Mouse (Mus musculus) right cerebral cortex, postnatal 10 days (tissue): Measurements from ENCODE around the gene Itga7.

Experiments used
- DNase-seq, 2 experiments: peaks; one replicate each; pipeline ENCODE4 v3.0.0; 2021; ENCODE audit warnings: low spot score in 2 of 2

Gene Itga7

GRCm38 (mm10) chr10:128911430-128911829 lies 22.2 kb upstream of the Itga7 start:
- DNase-seq: no peak

GRCm38 (mm10) chr10:128912268-128912667 lies 21.4 kb upstream of the Itga7 start:
- no peak for DNase-seq

GRCm38 (mm10) chr10:128912791-128913190 lies 20.8 kb upstream of the Itga7 start:
- no peak for DNase-seq

- peak; percentile 90 to 92 for DNase-seq
Measured at GRCm38 (mm10) chr10:128913219-128913618, 20.4 kb upstream of the Itga7 start.

DNA sequence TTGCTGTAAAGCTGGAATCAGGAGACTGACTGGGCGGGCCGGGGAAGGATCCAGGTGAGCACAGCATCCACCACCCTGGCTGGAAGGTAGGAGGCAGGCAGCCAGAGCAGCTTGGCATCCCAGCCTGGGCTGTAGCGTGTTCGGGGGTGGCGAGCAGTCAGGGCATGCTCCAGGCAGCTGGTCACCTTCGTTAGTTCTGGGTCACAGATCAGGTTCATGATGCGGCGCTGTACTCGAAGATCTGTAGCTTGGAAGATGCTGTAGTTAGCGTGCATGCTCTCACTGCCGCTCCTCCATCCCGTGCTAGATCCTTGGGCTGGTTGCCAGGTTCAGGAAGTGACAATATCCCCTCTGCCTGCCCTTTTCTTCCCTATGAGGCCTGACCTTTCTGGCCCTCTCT lies 19.9 kb upstream of the Itga7 start:
- DNase-seq: peak; percentile 40

DNA sequence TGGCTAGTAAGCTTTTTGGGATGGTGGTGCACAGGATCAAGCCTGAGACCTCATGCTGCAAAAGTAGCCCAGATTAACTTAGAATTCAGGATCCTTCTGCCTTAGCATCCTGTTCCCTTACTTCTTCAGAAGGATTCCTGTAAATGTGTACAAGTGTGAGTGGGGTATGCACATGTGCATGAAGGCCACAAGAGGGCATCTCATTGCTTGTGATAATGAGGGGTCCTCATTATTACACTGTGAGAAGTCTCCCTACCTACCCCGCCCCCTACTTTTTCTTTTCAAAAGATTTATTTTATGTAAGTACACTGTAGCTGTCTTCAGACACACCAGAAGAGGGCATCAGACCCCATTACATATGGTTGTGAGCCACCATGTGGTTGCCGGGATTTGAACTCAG lies 18.1 kb upstream of the Itga7 start:
- DNase-seq: no peak

DNA sequence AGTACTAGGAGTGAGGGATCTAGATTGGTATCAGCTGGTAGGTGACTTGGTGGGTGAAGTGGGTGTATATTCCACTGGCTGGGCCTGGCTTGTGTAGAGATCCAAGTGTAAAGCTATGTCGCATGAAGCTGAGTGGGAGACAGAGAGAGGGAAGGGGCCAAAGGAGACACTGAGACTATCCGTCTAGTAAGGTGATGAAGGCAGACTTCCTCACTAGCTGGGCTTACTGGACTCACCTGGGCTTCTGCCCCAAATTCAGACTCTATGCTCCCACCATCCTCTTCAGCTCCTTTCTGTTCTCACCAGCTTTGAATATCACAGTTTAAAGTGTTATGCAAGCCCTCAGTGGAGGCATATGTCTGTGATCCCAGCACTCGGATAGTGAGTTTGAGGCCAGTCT lies 17.0 kb upstream of the Itga7 start:
- no peak for DNase-seq

DNA sequence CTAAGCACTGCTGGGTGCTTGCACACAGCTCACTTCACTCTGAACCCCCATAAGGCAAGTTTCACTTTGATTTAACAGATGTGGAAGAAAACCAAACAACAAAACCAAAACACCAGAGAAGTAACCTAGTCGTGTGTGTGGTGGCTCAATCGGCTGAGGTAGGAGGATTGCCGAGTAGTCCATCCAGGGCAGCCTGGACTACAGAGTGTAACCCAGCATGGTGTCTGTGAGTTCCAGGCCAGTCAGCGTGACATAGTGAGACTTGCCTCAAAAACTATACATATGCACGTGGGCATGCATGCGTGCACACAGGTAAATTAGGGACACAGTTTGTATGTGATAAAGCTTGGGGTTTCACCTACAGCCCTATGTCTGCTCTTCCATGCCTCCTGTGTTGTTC lies 16.2 kb upstream of the Itga7 start:
- no peak for DNase-seq

DNA sequence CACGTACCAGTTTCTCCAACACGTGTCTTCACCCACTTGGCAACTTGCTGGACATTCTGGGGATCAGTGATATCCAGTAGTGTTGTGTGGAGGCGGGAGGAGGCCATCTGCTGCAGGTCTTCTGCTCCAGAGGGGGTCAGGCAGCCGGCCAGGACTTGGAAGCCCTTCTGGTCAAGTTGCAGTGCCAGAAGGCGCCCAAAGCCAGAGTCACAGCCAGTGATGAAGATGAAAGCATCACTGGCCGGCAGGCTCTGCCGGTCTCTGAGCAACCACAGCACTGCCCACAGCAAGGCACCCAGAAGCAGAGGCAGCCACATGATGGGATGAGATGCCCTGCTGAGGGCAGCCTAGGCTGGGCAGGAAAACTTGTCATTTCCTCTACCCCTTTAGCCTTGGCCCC lies 15.4 kb upstream of the Itga7 start:
- DNase-seq: peak; percentile 75 to 78

DNA sequence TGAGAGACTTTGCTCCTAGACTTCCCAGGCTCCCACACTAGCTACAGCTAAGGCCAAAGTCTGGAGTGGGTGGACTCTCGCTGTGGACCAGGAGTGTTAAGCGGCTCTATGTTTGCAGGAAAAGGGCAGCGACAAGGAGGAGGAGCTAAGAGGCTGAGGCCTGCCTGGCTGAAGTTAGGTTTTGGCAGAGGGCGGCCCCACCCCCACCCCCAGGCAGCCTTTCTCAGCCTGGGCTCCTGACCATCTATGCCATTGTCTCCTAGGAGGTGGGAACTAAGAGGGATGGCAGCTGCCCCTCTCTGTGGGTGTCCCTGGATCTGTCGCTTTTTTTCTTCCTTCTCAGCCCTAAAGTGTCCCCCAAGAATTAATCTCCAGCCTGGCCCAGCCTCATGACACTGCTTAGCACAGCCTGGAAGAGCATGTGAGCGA lies 14.4 kb upstream of the Itga7 start:
- peak; percentile 44 to 58 for DNase-seq

DNA sequence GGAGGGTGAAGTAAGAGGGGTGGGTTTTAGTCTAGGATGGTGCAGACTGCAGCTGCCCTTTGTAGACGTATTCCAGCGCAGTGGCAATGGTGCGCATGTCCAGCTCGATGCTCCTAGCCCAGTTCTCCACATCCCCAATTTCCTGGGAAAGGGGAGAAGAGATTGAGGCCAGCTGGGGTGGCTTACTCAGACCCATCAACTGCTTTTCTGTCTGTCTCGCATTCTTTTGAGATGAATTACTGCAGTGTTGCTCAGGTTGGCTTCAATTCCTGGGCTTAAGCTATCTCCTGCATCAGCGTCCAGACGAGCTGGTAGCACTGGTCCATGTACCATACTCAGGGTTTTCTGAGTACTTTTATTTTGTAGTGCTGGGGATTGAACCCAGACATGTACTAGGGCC lies 13.7 kb upstream of the Itga7 start:
- no peak for DNase-seq

DNA sequence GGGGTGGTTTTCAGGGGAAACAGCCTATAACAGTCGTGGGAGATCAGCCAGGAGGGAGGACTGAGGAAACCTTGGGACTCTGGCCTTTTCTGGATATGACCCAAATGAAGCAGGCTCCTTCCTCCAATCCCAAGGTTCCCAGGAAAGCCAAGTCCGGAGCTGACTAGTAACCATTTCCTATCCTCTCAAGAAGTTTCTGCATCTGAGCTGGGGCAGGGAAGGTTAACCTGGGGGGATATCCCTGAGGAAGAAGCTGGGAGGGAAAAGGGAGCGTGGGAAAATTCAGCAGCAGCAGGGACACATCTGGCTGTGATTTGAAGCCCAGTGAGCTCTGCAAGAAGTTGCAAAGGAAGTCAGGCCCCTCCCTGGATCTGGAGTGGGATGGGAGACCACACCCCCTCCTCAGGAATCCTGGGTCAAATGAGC lies 12.9 kb upstream of the Itga7 start:
- no peak for DNase-seq

DNA sequence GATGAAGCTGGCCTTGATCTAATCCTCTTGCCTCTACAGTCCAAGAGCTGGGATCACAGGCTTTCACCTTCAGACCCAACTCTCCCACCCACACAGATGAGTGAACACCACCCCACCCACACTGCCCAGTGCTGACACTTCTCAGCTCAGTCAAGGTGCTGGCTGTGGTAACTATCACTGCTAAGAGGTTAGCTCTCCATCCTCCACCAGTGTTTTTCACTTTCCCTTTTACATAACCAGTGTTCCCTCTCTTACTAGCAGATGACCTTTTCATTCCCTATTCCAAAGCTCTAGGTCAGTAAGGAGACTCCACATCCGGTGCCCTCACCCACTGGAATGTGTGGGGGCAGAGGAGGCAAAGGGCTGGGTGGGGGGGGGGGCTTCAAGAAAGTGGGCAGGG lies 12.4 kb upstream of the Itga7 start:
- DNase-seq: no peak

DNA sequence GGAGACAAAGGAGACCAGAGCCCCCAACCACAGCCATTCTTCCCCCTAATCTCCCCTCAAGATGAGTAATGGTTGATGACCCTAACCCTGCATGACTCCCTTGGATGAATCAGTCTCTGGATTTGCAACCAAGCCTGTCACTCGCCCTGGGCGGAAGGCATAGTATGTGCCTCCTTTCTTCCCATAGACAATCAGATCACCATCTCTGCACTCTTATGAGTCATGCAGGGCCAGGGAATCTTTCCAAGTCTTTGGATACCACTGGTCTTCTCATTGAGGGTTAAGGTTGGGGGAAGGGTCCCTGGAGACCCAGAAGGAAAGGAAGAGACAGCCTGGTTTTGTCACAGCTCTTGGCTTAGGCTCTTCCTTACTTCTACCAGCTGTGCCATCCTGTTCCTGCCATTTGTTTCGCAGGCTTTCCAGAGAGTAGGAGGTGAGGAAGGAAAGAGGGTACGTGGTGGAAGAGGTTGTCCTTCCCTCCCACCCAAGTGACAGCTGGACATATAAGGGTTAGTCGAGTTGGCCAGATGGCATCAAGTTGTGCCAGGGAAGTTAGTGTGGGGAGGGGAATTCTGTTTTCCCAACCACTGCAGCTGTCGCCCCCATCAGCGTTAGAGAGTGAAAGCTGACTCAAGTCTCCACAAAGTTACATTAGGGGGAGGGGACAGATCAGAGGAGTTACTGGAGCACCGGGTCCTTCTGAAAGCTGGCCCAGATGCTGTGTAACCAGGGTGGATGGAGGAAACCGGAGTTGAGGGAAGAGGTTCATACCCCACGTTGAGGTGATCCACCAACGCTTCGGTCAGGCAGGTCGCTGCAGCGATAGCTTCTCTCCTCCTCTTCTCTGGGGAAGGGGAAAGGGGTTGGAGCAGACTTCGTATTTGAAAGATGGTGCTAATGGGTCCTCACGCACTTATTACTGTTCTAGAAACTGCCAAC lies 11.5 kb upstream of the Itga7 start:
- peak in 1 of 2 experiments; percentile 31 for DNase-seq

GRCm38 (mm10) chr10:128922822-128923012 lies 10.9 kb upstream of the Itga7 start, which contains the start of gene Rdh5:
TSS of gene Rdh5 (minus strand) at chr10:128922888.
- no peak for DNase-seq

DNA sequence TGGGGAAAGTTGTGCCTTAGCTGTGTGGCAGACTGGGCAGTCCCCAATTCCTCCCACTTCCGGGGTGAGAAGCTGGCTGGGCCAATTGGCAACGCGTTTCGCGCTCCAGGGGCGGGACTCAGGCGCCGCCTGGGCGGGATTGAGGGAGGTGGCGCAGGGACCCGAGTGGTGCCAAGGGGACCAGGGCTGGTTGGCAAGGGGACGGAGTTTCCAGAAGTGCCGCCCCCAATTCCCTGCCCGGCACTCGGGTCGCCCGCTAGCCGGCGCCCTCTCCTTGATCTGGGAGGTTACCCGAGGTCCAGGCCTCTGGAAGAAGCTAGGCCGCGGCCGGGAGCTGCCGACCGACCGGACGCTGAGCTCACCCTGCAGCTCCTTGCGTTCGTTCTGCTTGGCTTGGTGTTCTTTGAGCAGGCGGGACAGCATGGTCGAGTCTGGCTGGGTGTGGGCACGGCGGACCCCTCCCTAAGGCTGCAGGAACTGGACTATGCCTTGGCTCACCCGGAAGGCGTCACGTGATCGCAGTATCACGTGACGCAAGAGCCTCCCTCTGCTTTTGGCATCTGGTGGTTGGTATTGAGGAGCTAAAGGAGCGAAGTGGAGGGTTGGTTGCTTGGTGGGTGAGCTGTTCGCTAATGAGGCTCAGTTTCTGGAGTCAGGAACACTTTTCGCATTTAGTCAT lies 10.5 kb upstream of the Itga7 start:
- DNase-seq: peak; percentile 96 to 97

DNA sequence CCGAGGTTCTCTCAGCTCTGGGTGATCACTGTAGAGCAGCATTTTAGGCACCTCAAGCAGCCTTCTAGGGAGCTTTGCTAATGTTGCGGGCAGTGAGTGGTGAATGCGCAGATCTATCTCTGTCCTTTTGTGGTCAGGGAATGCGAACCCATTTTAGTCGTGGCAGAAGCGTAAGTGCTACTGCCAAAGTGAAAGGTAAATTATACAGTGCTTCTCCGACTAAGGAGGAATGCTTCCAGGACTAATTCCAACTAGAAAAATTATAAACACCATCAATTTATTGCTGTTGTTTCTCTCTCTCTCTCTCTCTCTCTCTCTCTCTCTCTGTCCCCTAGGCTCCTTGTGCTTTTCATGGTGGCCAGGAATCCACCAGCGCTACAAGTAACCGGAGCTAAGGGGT lies 9.7 kb upstream of the Itga7 start, which contains the start of gene Bloc1s1:
Gene Bloc1s1 (minus strand): TSS at position 101 of the 400 bp plus-strand sequence.
- no peak for DNase-seq

DNA sequence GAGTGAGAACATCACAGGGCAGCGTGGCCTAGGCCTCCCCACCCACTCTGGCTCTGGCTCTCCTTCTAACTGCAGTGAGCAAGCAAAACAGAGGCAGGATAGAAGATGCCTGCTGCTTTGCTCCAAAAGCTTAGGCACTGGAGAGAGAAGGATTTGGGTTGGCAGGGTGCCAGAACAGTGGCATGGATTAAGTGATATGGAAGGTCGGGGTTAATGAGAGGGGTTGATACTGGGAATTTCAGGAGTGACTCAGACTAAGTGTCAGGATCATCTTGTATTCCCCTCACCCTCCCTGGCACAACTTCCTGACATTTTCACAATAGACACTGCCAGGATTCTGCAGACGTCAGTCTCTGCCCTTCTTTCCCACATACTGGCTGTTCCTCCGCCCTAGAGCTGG lies 5.3 kb upstream of the Itga7 start:
- peak in 1 of 2 experiments; percentile 46 for DNase-seq

GRCm38 (mm10) chr10:128929638-128930378 lies 3.8 kb upstream of the Itga7 start:
- DNase-seq: peak; percentile 55 to 62

DNA sequence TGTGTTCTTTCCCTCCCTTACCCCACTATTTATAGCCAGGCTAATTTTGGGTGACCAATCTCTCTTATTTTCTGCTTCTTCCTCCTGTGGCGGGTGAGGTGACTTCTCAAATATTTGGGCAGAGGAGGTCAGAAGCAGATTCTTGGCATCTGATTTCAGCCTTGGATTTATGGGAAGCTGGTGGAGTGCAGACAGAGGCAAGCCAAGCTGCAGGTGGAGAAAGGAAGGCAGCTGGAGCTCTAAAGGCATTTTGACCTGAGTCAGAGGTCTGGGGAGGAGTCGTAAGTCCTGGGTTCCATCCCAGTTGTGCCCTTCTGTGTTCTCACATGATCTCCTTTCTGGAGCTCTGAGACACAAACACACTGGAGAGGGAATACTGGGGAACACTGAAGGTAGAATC lies 2.2 kb upstream of the Itga7 start:
- no peak for DNase-seq

DNA sequence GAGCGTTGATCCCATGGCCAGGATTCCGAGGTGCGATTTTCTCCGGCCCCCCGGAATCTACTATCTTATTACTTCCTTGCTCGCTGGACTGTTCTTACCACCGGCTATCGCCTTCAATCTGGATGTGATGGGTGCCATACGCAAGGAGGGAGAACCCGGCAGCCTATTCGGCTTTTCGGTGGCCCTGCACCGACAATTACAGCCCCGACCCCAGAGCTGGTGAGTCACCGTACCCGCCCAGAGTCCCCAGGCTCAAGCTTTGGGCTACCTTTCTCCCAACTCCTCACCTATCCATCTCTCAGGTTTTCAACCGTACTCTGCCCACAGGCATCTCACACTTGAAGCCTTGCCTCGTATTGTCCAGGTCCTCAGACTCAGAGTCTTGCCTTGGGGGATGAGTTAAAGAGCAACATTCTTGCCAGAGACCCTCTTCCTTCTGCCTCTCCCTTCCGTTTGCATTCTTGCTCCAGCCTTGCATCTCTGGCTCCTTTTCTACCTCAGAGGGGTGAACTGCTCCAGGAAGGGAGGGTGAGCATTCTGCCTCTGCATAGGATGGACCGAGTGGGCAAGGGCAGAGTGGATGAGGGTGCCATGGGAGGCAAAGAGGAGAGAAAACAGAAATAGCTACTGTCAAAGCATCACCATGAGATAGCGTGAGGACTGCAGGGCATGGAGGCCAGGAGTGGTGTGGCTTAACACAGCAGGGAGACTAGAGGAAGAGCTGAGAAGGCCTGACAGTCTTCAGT lies 531 bp downstream of the Itga7 start:
- DNase-seq: no peak
